Mouse (Mus musculus) midbrain, embryonic 16.5 days (tissue): ENCODE results near the gene Chrna9. TPM values are rescaled to one million over a fixed set of nuclear protein-coding genes. Genes with fewer than 3 reads are reported as not detected.

ENCODE experiments used
- ATAC-seq: fragments of 200-750 bp; cut with Nextera tagmentation; 2 replicates; pipeline ENCODE4 v1.8.0; 2017; ENCODE audit warnings: moderate TSS enrichment
- H3K27ac ChIP-seq: fragments of 300-500 bp; sonication (generic); 2 replicates; pipeline ENCODE4 v1.5.1; 2014; ENCODE audit warnings: mild to moderate bottlenecking, low read length, mixed read lengths
- H3K27me3 ChIP-seq: fragments of 300-500 bp; sonication (generic); 2 replicates; pipeline ENCODE4 v1.6.1; 2014; ENCODE audit warnings: low read depth, low read length, mixed read lengths; ENCODE audit not compliant: control insufficient read depth, insufficient read depth
- H3K36me3 ChIP-seq: fragments of 300-500 bp; sonication (generic); 2 replicates; pipeline ENCODE4 v1.6.1; 2014; ENCODE audit warnings: mild to moderate bottlenecking, low read length, moderate library complexity, mixed read lengths; ENCODE audit not compliant: control insufficient read depth, insufficient read depth
- H3K4me1 ChIP-seq: fragments of 300-500 bp; sonication (generic); 2 replicates; pipeline ENCODE4 v1.6.1; 2014; ENCODE audit warnings: mild to moderate bottlenecking, low read length, mixed read lengths; ENCODE audit not compliant: control insufficient read depth, insufficient read depth
- H3K4me2 ChIP-seq: fragments of 300-500 bp; sonication (generic); 2 replicates; pipeline ENCODE4 v1.6.1; 2014; ENCODE audit warnings: mild to moderate bottlenecking, low read length, mixed read lengths
- H3K4me3 ChIP-seq: fragments of 300-500 bp; sonication (generic); 2 replicates; pipeline ENCODE4 v1.5.1; 2014; ENCODE audit warnings: low read depth, mild to moderate bottlenecking, low read length, moderate library complexity, mixed read lengths
- H3K9ac ChIP-seq: fragments of 300-500 bp; sonication (generic); 2 replicates; pipeline ENCODE4 v1.6.1; 2014; ENCODE audit warnings: low read depth, low read length, mixed read lengths
- H3K9me3 ChIP-seq: fragments of 300-500 bp; sonication (generic); replicated peaks from 2 replicates; pipeline ENCODE4 v1.6.1; 2014; ENCODE audit warnings: mild to moderate bottlenecking, low read length, mixed read lengths; ENCODE audit not compliant: control insufficient read depth, poor library complexity, severe bottlenecking
- WGBS: fragments of 180-500 bp; shearing (Covaris S2); extraction: QIAGEN DNeasy Blood & Tissue Kit; methylation state at CpG from one replicate; pipeline ENCODE4 v1.1.7; 2014; 5-methylcytosine and 5-hydroxymethylcytosine counted together
- polyA plus RNA-seq: library from polyadenylated mRNA; unstranded; fragments of >200 nt; fragmentation: Nextera tagmentation; extraction: Ambion mirVana; gene quantifications from 2 replicates; pipeline ENCODE4 v1.2.1, GENCODE M21; 2015

The Chrna9 gene
- polyA plus RNA-seq, 1 experiment from 2014 or later, result not detected

DNA sequence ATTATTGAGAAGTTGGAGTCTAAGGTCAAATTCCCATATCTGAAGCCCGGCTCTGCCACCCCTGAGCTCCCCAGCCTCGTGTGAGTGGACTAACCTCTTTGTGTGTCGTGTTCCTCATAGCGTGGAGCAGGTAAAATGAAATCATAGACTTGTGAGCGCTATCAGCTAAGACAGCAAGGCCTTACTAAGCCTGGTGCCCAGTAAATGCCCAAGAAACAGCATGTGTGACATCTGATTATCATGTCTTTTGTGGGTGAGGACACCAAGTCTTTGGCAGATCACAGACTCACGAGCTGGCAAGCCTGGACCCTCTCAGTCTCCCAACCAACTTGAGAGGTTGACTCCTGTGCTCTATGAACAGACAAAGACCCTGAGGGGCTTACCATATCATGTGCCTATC, 34.6 kb upstream of the Chrna9 start:
- H3K27me3 ChIP-seq, result no peaks in the 10 kb centered on the region
- no peaks in the 10 kb centered on the region for H3K36me3 ChIP-seq
- H3K9ac ChIP-seq, result no peak overlapping the region
- WGBS, result 83% methylated on average over 6 of the region's 6 CpGs
- ATAC-seq, result no peak
- no peak overlapping the region for H3K27ac ChIP-seq
- H3K4me1 ChIP-seq, result peaks cover 2% of the 10 kb centered on the region; the same call in 1 of the 2 replicates
- no peaks in the 10 kb centered on the region; the same call in 1 of the 2 replicates for H3K9me3 ChIP-seq
- no peak overlapping the region for H3K4me2 ChIP-seq
- H3K4me3 ChIP-seq, result no peak overlapping the region

DNA sequence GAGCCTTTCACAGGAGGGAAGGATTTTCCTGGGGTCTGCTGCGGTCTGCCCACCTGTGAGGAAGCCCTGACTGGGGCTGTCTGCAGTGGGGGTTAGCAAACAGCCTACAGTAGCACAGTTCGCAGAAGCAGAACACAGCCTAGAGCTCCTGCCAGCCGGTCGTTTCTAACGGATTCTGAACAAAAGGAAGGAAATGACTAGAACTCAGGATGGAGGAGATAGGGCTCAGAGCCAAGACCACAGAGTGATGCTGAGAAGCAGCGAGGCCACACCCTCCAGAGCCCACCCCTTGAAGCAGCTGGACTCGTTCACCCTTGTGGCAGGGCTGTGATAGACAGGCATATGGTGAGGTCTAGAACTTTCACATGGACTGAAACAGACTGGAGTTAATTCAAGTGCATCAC, 33.9 kb upstream of the Chrna9 start:
- Histone ChIP-seq H3K4me2 (no peak overlapping the region), H3K4me1 (peaks cover 2% of the 10 kb centered on the region; the same call in 1 of the 2 replicates), H3K36me3 (no peaks in the 10 kb centered on the region), H3K9ac (no peak overlapping the region), H3K27me3 (no peaks in the 10 kb centered on the region), H3K27ac (no peak overlapping the region), H3K4me3 (no peak overlapping the region), H3K9me3 (no peaks in the 10 kb centered on the region; the same call in 1 of the 2 replicates)
- ATAC-seq, result no peak
- WGBS, result 53% methylated on average over 7 of the region's 7 CpGs

GRCm38 (mm10) chr5:65901868-65902418, 32.8 kb upstream of the Chrna9 start:
- no peak overlapping the region for H3K9ac ChIP-seq
- no peak overlapping the region for H3K4me3 ChIP-seq
- WGBS, result 97% methylated on average over 10 of the region's 10 CpGs
- no peaks in the 10 kb centered on the region for H3K36me3 ChIP-seq
- H3K9me3 ChIP-seq, result no peaks in the 10 kb centered on the region; the same call in 1 of the 2 replicates
- peaks cover 2% of the 10 kb centered on the region; the same call in 1 of the 2 replicates for H3K4me1 ChIP-seq
- no peak overlapping the region for H3K27ac ChIP-seq
- H3K4me2 ChIP-seq, result no peak overlapping the region
- no peak for ATAC-seq
- H3K27me3 ChIP-seq, result no peaks in the 10 kb centered on the region

- WGBS, result 96% methylated on average over 9 of the region's 9 CpGs
- Histone ChIP-seq H3K4me3 (no peak overlapping the region), H3K9me3 (no peaks in the 10 kb centered on the region; the same call in 1 of the 2 replicates), H3K4me1 (peaks cover 2% of the 10 kb centered on the region; the same call in 1 of the 2 replicates), H3K4me2 (no peak overlapping the region), H3K27ac (no peak overlapping the region), H3K9ac (no peak overlapping the region), H3K36me3 (no peaks in the 10 kb centered on the region), H3K27me3 (no peaks in the 10 kb centered on the region)
- no peak for ATAC-seq
These were observed 31.9 kb upstream of the Chrna9 start for GRCm38 (mm10) chr5:65902811-65903210.

GRCm38 (mm10) chr5:65904476-65904875, 30.2 kb upstream of the Chrna9 start:
- H3K27me3 ChIP-seq, result no peaks in the 10 kb centered on the region
- WGBS, result 94% methylated on average over 4 of the region's 4 CpGs
- peaks cover 2% of the 10 kb centered on the region; the same call in 1 of the 2 replicates for H3K4me1 ChIP-seq
- no peak overlapping the region for H3K4me3 ChIP-seq
- H3K27ac ChIP-seq, result no peak overlapping the region
- no peaks in the 10 kb centered on the region; the same call in 1 of the 2 replicates for H3K9me3 ChIP-seq
- ATAC-seq, result no peak
- no peak overlapping the region for H3K4me2 ChIP-seq
- H3K36me3 ChIP-seq, result no peaks in the 10 kb centered on the region
- no peak overlapping the region for H3K9ac ChIP-seq

GRCm38 (mm10) chr5:65908751-65909150, 26.0 kb upstream of the Chrna9 start:
- no peaks in the 10 kb centered on the region for H3K4me1 ChIP-seq
- no peak overlapping the region for H3K9ac ChIP-seq
- H3K4me3 ChIP-seq, result no peak overlapping the region
- no peak overlapping the region for H3K27ac ChIP-seq
- H3K4me2 ChIP-seq, result no peak overlapping the region
- H3K9me3 ChIP-seq, result no peaks in the 10 kb centered on the region
- 74% methylated on average over 2 of the region's 2 CpGs for WGBS
- no peaks in the 10 kb centered on the region for H3K27me3 ChIP-seq
- no peaks in the 10 kb centered on the region for H3K36me3 ChIP-seq
- no peak for ATAC-seq

- 67% methylated on average over 4 of the region's 4 CpGs for WGBS
- H3K4me2 ChIP-seq, result no peak overlapping the region
- no peaks in the 10 kb centered on the region for H3K36me3 ChIP-seq
- no peaks in the 10 kb centered on the region for H3K4me1 ChIP-seq
- no peak overlapping the region for H3K27ac ChIP-seq
- no peak overlapping the region for H3K4me3 ChIP-seq
- H3K27me3 ChIP-seq, result no peaks in the 10 kb centered on the region
- H3K9me3 ChIP-seq, result no peaks in the 10 kb centered on the region
- no peak for ATAC-seq
- H3K9ac ChIP-seq, result no peak overlapping the region
These were observed 25.4 kb upstream of the Chrna9 start for GRCm38 (mm10) chr5:65909321-65909720.

GRCm38 (mm10) chr5:65910398-65910797, 24.3 kb upstream of the Chrna9 start:
- Histone ChIP-seq H3K4me3 (no peak overlapping the region), H3K9ac (no peak overlapping the region), H3K9me3 (no peaks in the 10 kb centered on the region), H3K4me2 (no peak overlapping the region), H3K27me3 (no peaks in the 10 kb centered on the region), H3K36me3 (no peaks in the 10 kb centered on the region), H3K4me1 (no peaks in the 10 kb centered on the region), H3K27ac (no peak overlapping the region)
- WGBS, result 91% methylated on average over 4 of the region's 4 CpGs
- ATAC-seq, result no peak

DNA sequence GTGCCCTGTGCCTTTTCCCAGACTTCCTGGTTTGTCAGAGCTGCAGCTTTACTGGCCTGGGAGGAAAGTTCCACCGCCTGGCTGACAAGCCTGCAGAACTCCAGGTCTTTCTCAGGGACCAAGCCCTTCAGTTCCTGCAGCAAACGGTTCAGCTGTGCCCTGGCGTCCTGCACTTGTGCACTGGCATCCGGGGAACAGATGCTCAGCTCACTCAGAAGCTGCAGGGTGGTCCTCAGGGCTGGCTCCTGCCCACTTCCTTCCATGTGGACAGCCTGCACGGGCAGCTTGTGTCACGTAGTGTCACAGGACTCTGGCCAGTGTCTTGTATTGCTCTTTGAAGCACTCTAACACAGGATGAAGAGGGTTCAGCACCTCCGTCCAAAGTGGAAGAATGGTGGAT, 23.0 kb upstream of the Chrna9 start:
- Histone ChIP-seq H3K36me3 (no peaks in the 10 kb centered on the region), H3K27me3 (no peaks in the 10 kb centered on the region), H3K4me1 (no peaks in the 10 kb centered on the region), H3K4me3 (no peak overlapping the region), H3K27ac (no peak overlapping the region), H3K9me3 (no peaks in the 10 kb centered on the region), H3K4me2 (no peak overlapping the region), H3K9ac (no peak overlapping the region)
- WGBS, result 85% methylated on average over 7 of the region's 7 CpGs
- no peak for ATAC-seq
